Mouse (Mus musculus) central nervous system, embryonic 18 days (tissue): ENCODE data around the gene U2af1. TPM values are rescaled to one million over a fixed set of nuclear protein-coding genes. Genes with fewer than 3 reads are reported as not detected.

Experiments used
- polyA plus RNA-seq: library from polyadenylated mRNA; depleted of rRNA; stranded (reverse); fragments of >200 nt; gene quantifications from 2 replicates; pipeline ENCODE4 v1.2.3, GENCODE M21; 2012; rRNA removed

The U2af1 gene
- polyA plus RNA-seq = 262 and 268 TPM in 2 replicates

GRCm38 (mm10) chr17:31658468-31659185, at the start of gene U2af1:
Gene U2af1 (minus strand): TSS chr17:31658892.

GRCm38 (mm10) chr17:31677507-31677906, 18.8 kb upstream of the U2af1 start, which contains the start of gene Cryaa:
Gene Cryaa (plus strand): TSS chr17:31677807.

DNA sequence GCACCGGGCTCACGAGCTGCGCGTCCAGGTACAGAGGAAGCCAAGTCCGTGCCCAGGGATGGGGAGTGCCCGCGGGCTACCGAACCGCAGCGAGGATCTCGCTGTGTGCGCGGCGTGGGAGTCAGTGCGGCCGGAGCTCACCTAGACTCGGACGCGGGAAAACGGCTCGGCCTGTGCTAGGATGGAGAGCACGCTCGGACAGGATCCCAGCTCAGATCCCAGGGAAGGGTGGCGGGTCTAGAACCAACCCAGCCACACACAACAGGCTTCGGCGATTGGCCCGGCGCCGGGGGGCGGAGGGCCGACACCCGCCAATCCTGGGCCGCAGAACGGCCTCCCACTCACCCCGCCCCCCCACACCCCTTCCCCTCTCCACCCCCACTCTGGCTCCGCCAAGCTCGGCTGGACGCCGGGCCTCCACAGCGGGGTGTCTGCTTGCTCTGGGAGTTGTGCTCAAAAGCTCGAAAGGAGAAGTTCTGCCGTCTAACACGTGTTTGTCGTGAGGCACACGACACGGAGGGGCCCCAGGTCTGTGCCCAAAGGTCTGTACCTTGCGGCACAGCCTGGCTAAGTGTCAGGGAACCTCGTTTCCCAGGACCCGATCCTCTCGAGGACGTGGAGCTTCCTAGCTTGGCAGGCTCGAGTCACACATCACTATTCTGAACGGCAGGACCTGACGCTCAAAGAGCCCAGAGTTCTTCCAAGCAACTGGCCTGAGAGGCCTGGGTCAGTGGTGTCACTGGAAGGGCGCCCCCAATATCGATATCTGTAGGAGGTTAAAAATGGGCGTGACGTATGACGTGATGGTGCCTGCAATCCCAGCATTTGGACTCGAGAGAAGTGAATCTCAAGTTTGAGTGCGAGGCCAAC, 21.5 kb downstream of the U2af1 start, which contains the start of gene Cbs:
TSS of gene Cbs (minus strand) at position 297 of the 870 bp plus-strand sequence.

Other genes with a start within 250 kb of the U2af1 start
- gene Wdr4, start 138.9 kb downstream of the U2af1 start, polyA plus RNA-seq = 43.8 and 43.9 TPM in 2 replicates
- gene Ndufv3, start 138.8 kb downstream of the U2af1 start, polyA plus RNA-seq = 243 and 256 TPM in 2 replicates
- gene Pknox1, start 94.2 kb downstream of the U2af1 start, polyA plus RNA-seq = 27.1 and 28.5 TPM in 2 replicates
- 17.7 and 18.4 TPM in 2 replicates for gene Cbs, start 21.7 kb downstream of the U2af1 start, polyA plus RNA-seq
- 0.27 and 2.1 TPM in 2 replicates for gene Cryaa, start 18.9 kb upstream of the U2af1 start, polyA plus RNA-seq
- gene Sik1, start 196.9 kb upstream of the U2af1 start, polyA plus RNA-seq = 17.9 and 20.5 TPM in 2 replicates